Mouse (Mus musculus) left cerebral cortex, postnatal 14 days (tissue): ENCODE results near the gene Foxk2. TPM values are rescaled to one million over a fixed set of nuclear protein-coding genes. Genes with fewer than 3 reads are reported as not detected.
"Not testable (repeated sequence)": the region's sequence is repeated elsewhere in the genome, so short reads cannot be mapped to it uniquely, and the experiment has no call there.

Source experiments
- DNase-seq, 2 experiments: peaks; one replicate each; pipeline ENCODE4 v3.0.0; 2021 to 2022; ENCODE audit warnings: low spot score in 2 of 2, mixed read lengths in 1 of 2
- intact Hi-C: fragments of 180-260 bp; cut with DNase I; formaldehyde crosslinking; loops from one replicate; pipeline ENCODE4 v1.15.1; 2025
- total RNA-seq, 2 experiments: library from RNA; stranded (reverse); gene quantifications; 2 replicates each; pipeline ENCODE4 v1.2.3; 2021

The Foxk2 gene
- total RNA-seq, 2 experiments from 2014 or later, result 115 TPM

DNA sequence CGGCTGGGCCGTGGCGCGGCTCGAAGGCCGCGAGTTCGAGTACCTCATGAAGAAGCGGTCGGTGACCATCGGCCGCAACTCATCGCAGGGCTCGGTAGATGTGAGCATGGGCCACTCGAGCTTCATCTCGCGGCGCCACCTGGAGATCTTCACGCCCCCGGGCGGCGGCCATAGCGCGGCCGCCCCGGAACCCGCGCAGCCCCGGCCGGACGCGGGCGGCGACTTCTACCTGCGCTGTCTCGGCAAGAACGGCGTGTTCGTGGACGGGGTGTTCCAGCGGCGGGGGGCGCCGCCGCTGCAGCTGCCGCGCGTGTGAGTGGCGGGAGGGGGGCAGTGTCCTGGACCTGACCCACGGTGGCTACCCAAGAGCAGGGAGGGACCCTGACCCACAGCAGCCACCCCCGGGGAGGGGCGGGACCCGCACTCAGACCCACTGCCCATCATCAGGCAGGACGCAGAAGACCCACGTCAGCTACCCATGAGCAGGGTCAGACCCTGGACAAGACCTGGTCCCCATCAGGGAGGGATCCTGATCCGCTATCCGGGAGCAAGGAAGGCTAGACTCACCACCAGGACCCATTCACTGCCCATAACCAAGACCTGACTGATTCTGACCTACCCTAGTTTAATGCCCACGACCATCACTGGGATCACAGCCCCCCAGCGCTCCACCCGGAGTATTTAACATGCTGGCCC, 569 bp downstream of the Foxk2 start:
- DNase-seq, result peak; percentile 24 to 33
- intact Hi-C loops, result no loop called here

DNA sequence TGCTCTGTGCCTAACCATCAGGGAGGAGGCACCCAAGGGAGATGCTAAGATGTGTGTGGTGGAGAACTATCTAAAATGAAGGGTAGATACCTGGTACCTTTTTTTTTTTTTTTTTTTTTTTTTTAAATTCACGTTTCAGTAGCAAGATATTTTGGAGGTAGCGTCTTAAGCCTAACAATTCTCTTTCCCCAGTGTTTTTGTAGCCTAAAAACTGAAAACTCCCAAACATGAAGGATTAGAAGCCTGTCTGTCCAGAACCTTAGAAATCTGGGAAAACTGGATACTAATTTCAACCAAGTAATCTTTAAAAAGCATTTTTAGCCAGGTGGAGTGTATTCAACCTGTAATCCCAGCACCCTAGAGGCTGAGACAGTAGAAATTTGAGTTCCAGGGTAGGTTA, 1.3 kb downstream of the Foxk2 start:
- intact Hi-C loops, result no loop called here
- DNase-seq, result no peak

DNA sequence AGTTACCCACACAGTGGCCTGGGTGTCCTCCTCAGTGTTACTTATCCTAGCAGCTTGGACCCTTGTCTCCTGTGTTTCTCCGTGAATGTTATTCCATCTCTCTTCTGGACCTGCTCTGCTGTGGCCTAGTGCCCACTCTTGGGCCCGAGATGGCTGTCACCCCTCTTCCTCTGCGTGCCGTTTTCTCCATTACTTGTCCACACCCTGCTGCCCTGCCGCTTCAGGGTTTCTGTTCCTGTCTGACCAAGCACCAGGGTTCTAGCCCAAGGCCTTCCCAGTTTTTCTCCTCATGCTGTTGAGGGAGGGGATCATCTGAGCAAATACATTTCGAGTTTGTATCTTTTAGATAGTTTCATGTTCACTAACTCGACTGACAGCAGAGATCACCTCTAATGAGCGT, 17.7 kb downstream of the Foxk2 start:
- intact Hi-C loops, result no loop called here
- DNase-seq, result no peak

DNA sequence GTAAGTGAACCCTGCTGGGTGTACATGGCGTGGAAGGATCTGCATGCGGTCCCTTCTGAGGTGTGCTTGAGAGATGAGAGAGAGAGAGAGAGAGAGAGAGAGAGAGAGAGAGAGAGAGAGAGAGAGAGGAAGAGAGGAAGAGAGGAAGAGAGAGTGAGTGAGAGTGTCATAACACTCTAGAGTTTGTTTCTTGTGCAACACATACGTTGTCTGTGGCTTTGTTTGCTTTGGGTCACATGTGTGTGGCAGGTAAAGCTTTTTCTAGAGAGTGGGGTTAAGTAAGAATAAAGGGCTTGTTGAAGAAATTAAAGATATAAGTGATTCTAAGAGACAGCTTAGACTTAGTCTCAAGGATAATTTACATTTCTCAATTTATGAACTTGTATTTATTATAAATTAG, 18.2 kb downstream of the Foxk2 start:
- intact Hi-C loops, result no loop called here
- DNase-seq, result no peak

DNA sequence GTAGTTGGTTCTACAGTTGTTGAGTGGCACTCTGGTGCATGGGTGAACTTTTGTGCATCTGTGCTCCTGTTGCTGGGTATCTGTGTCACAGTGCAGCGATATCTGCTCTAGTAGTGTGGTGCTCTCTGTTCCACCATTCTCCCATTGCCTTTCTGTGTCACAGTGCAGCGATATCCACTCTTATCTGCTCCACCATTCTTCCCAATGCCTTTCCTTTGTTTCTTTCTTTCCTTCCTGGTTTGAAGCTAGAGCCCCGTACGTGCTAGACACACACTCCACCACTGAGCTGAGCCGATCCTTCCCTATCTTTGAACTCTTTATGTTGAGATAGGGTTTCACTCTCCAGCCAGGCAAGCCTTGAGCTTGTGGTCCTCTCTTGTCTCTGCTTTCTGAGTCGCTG, 23.1 kb downstream of the Foxk2 start:
- intact Hi-C loops, result no loop called here
- DNase-seq, result no peak

DNA sequence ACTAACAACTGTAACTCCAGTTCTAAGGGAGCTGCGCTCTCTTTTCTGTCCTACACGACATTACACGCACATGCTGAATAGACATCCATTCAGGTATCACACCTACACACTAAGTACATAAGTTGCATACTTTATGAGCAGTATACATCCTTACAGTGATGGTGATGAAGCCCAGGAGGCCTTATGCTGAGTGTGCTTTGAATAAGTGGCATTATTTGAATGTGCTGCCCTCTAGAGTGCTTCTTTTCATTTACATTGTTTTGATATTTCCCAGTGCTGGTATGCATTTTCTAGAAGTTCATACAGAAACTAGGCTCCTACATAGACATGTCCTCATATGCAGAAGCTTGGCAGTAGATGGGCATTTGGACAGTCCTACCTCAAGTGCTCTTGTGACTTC, 30.1 kb downstream of the Foxk2 start:
- intact Hi-C loops, result no loop called here

DNA sequence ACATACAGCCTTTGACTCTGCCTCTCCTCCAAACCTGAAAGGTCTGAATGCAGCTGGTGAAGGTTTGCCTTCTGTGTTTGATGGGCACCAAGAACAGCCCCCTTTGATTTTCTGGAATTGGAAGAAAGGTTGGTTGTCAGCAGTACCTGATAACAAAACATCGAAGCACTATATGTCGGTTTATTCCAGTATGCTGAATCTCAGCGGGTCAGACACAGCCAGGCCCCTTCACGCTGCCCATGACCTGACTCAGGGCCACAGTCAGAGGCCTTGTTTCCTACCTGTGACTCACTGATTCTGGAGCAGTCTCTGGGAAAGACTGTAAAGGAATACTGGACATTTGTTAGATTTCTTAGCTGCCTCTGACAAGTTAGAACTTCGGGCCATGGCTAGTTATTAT, 35.0 kb downstream of the Foxk2 start:
- no peak for DNase-seq
- intact Hi-C loops, result no loop called here

More for the DNA sequence above, 30.1 kb downstream of the Foxk2 start:
- no peak for DNase-seq

DNA sequence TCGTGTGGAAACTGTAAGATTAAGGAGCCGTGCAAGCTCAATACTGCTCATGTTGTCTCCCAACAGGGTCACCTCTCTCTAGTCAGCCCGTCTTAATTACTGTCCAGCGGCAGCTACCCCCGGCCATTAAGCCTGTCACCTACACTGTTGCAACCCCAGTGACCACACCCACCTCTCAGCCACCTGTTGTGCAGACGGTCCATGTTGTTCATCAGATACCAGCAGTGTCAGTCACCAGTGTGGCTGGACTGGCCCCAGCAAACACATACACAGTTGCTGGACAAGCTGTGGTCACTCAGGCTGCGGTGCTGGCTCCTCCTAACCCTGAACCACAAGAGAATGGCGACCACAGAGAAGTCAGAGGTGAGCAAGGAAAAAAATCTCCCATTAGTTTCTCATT, 38.7 kb downstream of the Foxk2 start:
- no peak for DNase-seq
- intact Hi-C loops, result no loop called here

DNA sequence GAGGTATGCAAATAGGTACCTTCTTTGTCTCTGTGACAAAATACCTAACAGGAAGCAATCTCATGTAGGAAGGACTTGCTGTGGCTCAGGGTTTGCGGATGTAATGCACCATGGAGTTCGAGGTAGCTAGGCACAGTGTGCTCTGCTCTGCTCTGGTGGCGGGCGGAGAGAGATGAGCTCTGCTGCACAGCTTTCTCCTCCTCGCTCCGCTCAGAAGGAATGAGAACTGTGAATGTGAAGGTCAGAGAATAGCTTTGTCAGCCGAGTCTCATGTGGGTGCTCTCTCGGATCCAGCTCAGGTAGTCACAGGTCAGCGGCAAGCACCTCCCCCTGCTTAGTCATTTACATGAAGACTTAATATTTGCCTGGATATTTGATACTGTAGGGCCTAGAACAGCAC, 40.5 kb downstream of the Foxk2 start:
- no peak for DNase-seq
- intact Hi-C loops, result no loop called here

DNA sequence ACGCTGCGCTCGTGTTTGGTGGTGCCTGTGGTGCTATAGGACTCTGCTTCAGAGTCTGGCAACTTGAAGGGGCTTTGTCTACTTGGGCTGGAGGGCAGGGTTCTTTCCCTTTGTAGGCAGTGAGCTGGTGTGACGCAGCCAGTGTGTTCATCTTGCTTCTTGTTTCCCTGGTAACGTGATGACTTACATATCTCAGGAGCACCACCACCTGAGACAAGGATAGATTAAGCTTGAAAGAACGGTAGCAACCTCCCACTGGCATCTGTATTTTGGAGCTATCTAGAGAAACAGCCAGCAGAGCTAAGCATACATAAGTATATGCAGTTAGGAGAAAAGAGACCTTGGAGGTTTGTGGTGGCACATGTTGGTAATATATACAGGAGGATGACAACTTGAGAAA, 45.6 kb downstream of the Foxk2 start:
- DNase-seq, result peak; percentile 60 to 84
- intact Hi-C loops, result no loop called here

DNA sequence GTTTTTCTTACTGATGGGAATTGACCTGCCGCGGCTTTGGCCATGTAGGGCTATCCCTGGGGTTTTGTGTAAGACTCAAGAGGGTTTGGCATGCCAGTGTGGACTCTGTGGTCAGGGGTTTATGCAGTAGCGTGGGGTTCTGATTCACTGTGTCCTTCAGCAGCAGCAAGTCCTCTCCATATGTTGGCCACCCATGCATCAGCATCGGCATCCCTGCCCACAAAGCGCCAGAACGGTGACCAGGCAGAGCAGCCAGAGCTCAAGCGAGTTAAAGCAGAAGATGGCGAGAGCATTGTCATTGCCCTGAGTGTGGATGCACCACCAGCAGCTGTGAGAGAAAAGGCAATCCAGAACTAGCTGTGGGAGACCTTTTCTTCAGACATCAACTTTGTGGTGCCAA, 46.8 kb downstream of the Foxk2 start:
- intact Hi-C loops, result no loop called here
- DNase-seq, result peak in 1 of 2 experiments; percentile 44

DNA sequence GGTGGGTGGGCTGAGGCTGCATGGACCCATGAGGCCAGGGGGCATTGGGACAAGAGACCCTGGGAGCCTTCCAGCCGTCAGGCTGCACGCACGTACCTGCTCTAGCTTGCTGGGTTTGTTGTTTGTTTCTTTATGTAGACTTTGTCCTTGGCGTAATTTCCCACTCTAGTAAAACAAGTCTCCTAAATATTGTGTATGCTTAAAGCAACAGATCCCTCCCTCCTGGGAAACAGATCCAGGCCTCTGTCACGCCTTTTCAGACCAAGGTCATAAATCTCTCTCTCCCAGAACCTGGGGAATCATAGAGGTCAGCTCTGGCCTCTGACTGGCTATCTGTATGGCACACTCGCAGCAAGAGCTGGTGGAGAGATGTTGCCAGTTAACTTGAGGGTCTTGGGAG, 47.9 kb downstream of the Foxk2 start:
- intact Hi-C loops, DNase-seq: not testable (repeated sequence)

DNA sequence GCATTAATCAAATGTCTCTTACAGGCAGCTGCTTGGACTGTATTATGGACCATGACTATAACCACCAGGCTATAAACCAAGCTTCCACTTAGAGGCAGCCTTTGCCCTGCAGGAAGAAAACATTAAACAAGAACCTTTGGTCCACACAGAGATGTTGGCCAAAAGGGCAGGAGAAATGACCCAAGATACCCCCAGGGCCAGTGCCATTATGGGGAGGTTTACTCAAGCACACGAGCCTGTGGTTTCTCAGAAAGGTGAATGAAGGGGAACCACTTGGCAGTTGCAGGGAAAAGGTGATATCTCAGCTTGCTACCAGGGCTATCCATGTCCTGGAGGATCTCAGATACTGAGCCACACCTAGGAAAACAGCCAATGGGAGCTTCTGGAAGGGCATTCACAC, 66.2 kb downstream of the Foxk2 start:
- intact Hi-C loops, result no loop called here

DNA sequence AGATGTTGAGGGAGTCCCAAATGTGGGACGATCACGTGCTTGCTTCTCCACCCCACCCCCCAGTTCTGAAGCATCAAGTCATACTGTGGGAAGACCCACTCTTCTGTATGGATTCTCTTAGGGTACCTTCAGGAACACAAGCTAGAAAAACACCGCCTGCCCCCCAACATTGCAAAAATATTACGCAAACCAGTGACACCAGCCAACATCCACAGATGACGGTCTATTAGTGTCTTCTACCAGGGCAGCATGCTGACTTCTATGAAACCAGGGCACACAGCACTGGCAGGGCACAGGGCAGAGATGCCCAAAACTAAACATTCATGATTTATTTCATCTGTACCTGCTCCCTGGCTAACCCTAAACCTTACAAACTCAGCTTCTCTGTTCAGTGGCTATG, 66.9 kb downstream of the Foxk2 start:
- intact Hi-C loops, result no loop called here

More for the DNA sequence above, 66.2 kb downstream of the Foxk2 start:
- DNase-seq, result no peak

DNA sequence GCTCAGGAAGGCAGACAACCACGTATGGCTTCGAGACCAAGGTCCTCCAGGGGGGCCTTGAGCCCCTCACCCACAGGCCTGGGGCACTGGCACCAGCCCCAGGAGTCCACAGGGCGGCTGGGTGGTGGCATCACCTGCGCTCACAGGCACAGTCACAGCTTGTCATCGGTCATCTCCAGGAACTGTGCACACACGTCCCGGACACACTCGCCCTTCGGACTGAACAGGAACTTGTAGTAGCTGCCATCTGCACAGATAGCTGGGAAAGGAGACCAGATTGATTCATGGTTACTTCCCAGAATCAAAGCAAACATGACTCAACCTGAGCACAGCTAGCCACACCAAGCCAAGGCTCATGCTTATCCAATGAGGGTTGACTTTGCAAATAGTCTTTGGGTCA, 68.4 kb downstream of the Foxk2 start:
- DNase-seq, result no peak
- intact Hi-C loops, result no loop called here

More for the DNA sequence above, 66.9 kb downstream of the Foxk2 start:
- DNase-seq, result no peak

DNA sequence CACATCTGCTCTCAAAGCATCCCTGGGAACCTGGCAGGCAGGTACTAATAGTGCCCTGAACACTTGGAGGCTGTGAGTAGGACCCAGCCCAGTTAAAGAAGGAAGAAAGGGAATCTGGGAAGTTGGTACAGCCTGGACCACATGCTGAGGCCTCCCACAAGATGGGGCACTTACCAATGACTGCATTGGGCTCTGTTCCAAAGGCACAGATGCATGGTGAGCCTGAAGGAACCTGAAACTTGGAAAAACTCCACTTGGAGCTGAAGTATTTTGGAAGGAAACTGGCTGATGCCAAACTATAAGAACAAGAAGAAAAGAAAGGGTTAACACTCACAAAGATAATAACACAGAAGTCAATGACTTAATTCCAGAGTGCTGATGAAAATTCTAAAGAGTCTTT, 68.8 kb downstream of the Foxk2 start:
- peak in 1 of 2 experiments; percentile 44 for DNase-seq

DNA sequence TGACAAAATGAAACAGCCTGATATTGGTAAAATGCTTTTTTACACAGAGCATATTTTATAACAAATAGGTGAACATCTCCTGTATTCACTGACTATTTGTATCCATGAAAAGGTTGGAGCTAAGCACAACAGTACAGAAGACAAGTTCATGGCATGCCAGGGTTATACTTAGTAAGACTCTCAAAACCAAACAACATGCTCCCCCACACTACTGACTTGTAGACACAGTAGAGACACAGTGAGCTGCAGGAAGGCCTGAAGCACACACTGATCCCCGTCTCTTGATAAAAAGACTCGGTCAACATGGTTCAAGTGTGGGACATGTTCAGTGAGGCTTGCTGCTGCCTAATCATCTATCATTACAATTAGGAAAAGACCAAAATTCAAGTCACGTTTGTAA, 71.9 kb downstream of the Foxk2 start:
- intact Hi-C loops, result no loop called here
- no peak for DNase-seq

More for the DNA sequence above, 68.8 kb downstream of the Foxk2 start:
- intact Hi-C loops, result no loop called here

DNA sequence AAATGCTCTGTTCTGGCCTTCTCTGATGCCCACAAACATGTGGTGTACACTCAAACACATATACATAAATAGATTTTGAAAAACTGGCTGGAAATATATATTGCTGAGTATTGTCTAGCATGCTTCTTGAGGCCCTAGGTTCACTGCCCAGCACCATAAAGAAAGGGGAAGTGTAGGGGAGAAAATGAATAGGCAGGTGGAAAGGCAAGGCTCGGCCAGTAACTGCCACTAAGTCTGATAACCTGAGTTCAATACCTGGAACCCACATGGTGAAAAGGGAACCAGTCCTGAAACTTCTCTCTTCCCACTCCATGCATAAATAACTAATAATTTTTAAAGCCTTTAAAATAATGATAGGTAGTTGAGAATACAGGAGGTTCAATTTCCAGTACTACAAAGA, 79.9 kb downstream of the Foxk2 start:
- DNase-seq, result no peak
- intact Hi-C loops, result no loop called here

DNA sequence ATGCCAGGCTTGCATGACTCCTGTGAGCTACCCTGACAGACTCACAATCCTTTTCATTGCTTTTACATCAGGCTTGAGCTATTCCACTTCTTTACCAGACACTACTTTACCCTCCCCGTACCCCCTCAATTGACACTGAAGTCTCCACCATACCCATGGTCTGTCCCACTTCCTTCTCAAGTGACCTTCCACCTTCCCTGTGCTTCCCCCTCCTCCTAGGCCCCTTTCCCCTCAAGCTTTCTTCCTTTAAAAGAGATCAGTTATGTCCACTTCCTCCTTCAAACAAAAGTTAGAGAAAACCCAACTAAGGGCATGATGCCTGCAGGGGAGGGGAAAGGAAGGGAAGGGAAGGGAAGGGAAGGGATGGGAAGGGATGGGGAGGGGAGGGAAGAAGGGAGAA, 80.5 kb downstream of the Foxk2 start:
- intact Hi-C loops, result no loop called here
- DNase-seq, result no peak

DNA sequence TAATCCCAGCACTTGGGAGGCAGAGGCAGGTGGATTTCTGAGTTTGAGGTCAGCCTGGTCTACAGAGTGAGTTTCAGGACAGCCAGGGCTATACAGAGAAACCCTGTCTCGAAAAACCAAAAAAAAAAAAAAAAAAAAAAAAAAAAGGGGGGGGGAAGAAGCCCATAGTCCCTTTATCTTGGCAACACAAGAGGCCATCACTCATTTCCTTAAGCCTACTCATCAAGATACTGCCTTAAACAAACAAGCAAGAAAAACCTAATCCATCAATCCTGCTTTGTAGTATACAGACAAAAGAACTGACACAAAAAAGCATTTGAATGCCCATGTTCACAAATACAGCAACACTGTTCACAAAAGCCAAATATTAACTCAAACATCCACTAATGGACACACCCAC, 82.6 kb downstream of the Foxk2 start:
- intact Hi-C loops, DNase-seq: not testable (repeated sequence)

DNA sequence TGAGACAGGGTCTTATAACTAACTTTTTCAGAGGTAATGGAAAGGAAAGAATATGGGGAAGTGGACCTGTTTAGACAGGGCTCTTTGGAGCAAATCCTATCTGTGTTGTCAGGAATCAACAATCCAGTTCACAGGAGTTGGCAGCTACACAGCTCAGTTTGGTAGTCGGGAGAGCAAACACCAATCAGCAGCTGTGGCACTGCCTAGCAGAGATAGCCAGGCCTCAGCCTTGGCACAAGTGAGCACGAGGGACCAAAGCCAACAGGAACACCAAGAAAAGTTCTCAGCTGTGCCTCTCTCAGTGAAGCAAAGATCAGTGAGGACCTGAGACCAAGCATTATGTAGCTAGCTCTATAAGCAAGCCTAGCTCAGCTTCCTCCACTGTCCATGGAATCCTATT, 87.2 kb downstream of the Foxk2 start:
- DNase-seq, result no peak
- intact Hi-C loops, result no loop called here

DNA sequence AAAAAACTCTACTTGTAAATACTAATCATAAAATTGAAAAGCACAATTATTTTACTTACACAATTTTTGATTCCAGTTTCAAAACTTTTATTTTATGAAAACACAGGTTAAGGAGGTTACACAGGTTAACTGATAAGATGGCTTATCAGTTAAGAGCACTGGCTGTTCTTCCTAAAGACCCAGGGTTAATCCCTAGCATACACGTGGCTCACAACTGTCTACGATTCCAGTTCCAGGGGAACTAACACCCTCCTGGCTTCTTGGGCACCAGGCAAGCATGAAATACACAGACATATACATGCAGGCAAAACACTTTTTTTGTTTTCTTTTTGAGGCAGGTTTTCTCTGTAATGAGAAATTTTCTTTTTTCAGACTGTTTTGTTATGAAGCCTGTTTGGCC, 88.4 kb downstream of the Foxk2 start:
- DNase-seq, result no peak
- intact Hi-C loops, result no loop called here
